Mouse (Mus musculus) limb, embryonic 12.5 days (tissue): Measurements from ENCODE around the gene Olfr536. TPM values are rescaled to one million over a fixed set of nuclear protein-coding genes. Genes with fewer than 3 reads are reported as not detected.
"Not testable (repeated sequence)": the region's sequence is repeated elsewhere in the genome, so short reads cannot be mapped to it uniquely, and the experiment has no call there.

Experiments
- ATAC-seq: fragments of 200-750 bp; cut with Nextera tagmentation; 2 replicates; pipeline ENCODE4 v1.8.0; 2017; ENCODE audit warnings: low read depth, moderate TSS enrichment; ENCODE audit not compliant: insufficient number of reproducible peaks, insufficient read depth, low FRiP score, low TSS enrichment
- H3K27ac ChIP-seq: fragments of 300-500 bp; sonication (generic); 2 replicates; pipeline ENCODE4 v1.5.1; 2016; ENCODE audit warnings: mild to moderate bottlenecking, moderate library complexity
- H3K27me3 ChIP-seq: fragments of 300-500 bp; sonication (generic); 2 replicates; pipeline ENCODE4 v1.6.1; 2016; ENCODE audit warnings: mild to moderate bottlenecking, moderate library complexity
- H3K36me3 ChIP-seq: fragments of 300-500 bp; sonication (generic); 2 replicates; pipeline ENCODE4 v1.6.1; 2016; ENCODE audit warnings: mild to moderate bottlenecking, moderate library complexity
- H3K4me1 ChIP-seq: fragments of 300-500 bp; sonication (generic); replicated peaks from 2 replicates; pipeline ENCODE4 v1.6.1; 2016
- H3K4me2 ChIP-seq: fragments of 300-500 bp; sonication (generic); 2 replicates; pipeline ENCODE4 v1.6.1; 2016; ENCODE audit warnings: mild to moderate bottlenecking, moderate library complexity
- H3K4me3 ChIP-seq: fragments of 300-500 bp; sonication (generic); replicated peaks from 2 replicates; pipeline ENCODE4 v1.5.1; 2016; ENCODE audit warnings: mild to moderate bottlenecking
- H3K9ac ChIP-seq: fragments of 300-500 bp; sonication (generic); replicated peaks from 2 replicates; pipeline ENCODE4 v1.6.1; 2016; ENCODE audit warnings: mild to moderate bottlenecking, moderate library complexity
- H3K9me3 ChIP-seq: fragments of 300-500 bp; sonication (generic); 2 replicates; pipeline ENCODE4 v1.6.1; 2016; ENCODE audit warnings: mild to moderate bottlenecking, moderate library complexity
- WGBS: fragments of 180-500 bp; shearing (Covaris S2); methylation state at CpG from one replicate; pipeline ENCODE4 v1.1.7; 2016; 5-methylcytosine and 5-hydroxymethylcytosine counted together
- polyA plus RNA-seq: library from polyadenylated mRNA; unstranded; fragments of >200 nt; fragmentation: Nextera tagmentation; extraction: Ambion mirVana; gene quantifications from 2 replicates; pipeline ENCODE4 v1.2.1, GENCODE M21; 2016

Gene Olfr536
- polyA plus RNA-seq: not detected in 2 replicates

- not testable (repeated sequence) for H3K4me2 ChIP-seq, H3K27ac ChIP-seq, H3K9me3 ChIP-seq, H3K4me1 ChIP-seq, H3K9ac ChIP-seq, H3K36me3 ChIP-seq, H3K4me3 ChIP-seq, ATAC-seq, H3K27me3 ChIP-seq
- 81% methylated on average over 1 of the region's 2 CpGs for WGBS
These were observed at the start of gene Olfr536 for GRCm38 (mm10) chr7:140507346-140508021. Olfr536 (minus strand) TSS chr7:140507396.

GRCm38 (mm10) chr7:140539746-140540145 lies 32.5 kb upstream of the Olfr536 start:
- Histone ChIP-seq H3K4me1 (no peaks in the 10 kb centered on the region), H3K27me3 (no peaks in the 10 kb centered on the region), H3K9me3 (no peaks in the 10 kb centered on the region), H3K36me3 (no peaks in the 10 kb centered on the region), H3K9ac (no peak overlapping the region), H3K4me2 (no peak overlapping the region), H3K27ac (no peak overlapping the region), H3K4me3 (no peak overlapping the region)
- no peak for ATAC-seq
- WGBS: 81% methylated on average over 2 of the region's 2 CpGs

DNA sequence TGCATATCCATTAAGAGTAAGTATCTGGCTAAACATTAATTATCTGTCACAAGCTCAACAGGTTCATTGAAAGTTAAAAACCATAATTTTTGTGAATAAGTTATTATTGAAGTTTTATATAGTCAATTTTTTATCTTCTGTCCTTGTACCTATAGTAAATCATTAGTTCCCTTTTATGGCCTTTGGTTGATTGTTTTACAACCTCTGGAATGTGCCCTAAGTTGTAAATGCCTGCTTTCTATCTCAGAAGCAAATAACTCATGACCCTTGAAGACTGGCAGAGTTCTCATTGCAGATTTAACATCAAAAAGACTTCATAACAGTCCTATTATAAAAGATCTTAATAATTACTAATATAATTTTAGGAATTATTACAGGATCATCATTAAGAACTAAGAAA lies 12.5 kb downstream of the Olfr536 start:
- no peaks in the 10 kb centered on the region for H3K36me3 ChIP-seq
- H3K4me2 ChIP-seq: no peak overlapping the region
- no peaks in the 10 kb centered on the region for H3K27me3 ChIP-seq
- H3K9me3 ChIP-seq: no peaks in the 10 kb centered on the region
- H3K4me3 ChIP-seq: no peak overlapping the region
- ATAC-seq: no peak
- H3K4me1 ChIP-seq: no peaks in the 10 kb centered on the region
- H3K27ac ChIP-seq: no peak overlapping the region
- no peak overlapping the region for H3K9ac ChIP-seq

DNA sequence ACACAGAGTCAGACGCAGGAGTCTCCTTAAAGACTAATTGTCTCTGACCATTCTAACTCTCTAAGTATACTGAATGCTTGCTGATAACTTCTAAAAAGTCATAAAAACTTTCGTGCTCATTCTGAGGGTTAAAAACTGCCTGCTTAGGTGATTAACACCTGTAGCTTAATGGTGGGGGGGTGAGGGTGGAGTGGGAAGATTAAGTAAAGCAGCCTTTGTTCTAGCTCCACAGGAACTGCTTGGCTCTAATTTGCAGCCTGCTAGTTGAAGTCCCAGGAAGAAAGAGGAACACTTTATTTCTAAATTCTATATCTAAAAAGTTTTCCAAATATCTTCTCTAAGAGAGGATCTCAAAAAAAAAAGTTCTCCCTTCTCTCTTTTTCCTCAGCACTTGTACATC lies 13.0 kb downstream of the Olfr536 start:
- Histone ChIP-seq H3K4me3 (no peak overlapping the region), H3K36me3 (no peaks in the 10 kb centered on the region), H3K4me2 (no peak overlapping the region), H3K4me1 (no peaks in the 10 kb centered on the region), H3K27ac (no peak overlapping the region), H3K9ac (no peak overlapping the region), H3K27me3 (no peaks in the 10 kb centered on the region), H3K9me3 (no peaks in the 10 kb centered on the region)
- no peak for ATAC-seq
- 11% methylated on average over 2 of the region's 2 CpGs for WGBS

GRCm38 (mm10) chr7:140488981-140489380 lies 18.2 kb downstream of the Olfr536 start:
- Histone ChIP-seq H3K27me3 (no peaks in the 10 kb centered on the region), H3K9ac (no peak overlapping the region), H3K4me2 (no peak overlapping the region), H3K9me3 (no peaks in the 10 kb centered on the region), H3K4me1 (no peaks in the 10 kb centered on the region), H3K36me3 (no peaks in the 10 kb centered on the region), H3K27ac (no peak overlapping the region), H3K4me3 (no peak overlapping the region)
- WGBS: 94% methylated on average over 1 of the region's 1 CpGs
- no peak for ATAC-seq

DNA sequence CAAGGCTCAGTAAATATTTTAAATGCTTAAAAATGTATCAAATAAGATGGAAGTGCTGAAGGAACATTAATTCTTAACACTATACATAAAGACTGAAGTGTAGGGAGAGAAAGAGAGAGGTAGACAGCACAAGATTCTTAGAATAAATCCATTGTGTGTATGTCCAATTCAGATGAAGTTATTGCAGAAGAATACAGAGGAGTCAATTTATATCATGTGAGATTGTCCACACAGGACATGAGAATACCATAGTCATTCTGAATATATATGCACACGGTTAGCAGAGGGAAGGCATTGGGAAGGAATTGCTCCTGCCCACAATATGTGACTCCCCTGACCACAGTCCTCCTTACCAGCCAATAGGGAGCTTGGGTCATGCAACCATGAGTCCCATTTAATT lies 23.3 kb downstream of the Olfr536 start, which contains the start of gene Olfr535:
Gene Olfr535 (plus strand): TSS at position 301 of the 400 bp plus-strand sequence.
- ATAC-seq: no peak
- no peaks in the 10 kb centered on the region for H3K4me1 ChIP-seq
- no peak within 1 kb of the TSS for H3K27ac ChIP-seq
- H3K9me3 ChIP-seq: no peaks in the 10 kb centered on the region
- H3K4me3 ChIP-seq: no peak within 1 kb of the TSS
- WGBS: 95% methylated on average over 1 of the region's 1 CpGs
- no peak within 1 kb of the TSS for H3K4me2 ChIP-seq
- no peaks in the 10 kb centered on the region for H3K36me3 ChIP-seq
- H3K9ac ChIP-seq: no peak within 1 kb of the TSS
- no peaks in the 10 kb centered on the region for H3K27me3 ChIP-seq

GRCm38 (mm10) chr7:140478733-140479132 lies 28.5 kb downstream of the Olfr536 start:
- Histone ChIP-seq H3K4me3 (no peak overlapping the region), H3K4me1 (no peaks in the 10 kb centered on the region), H3K9me3 (0 out of 2 replicates have a peak, but pooled peaks cover 7% of the 10 kb centered on the region), H3K9ac (no peak overlapping the region), H3K4me2 (no peak overlapping the region), H3K36me3 (no peaks in the 10 kb centered on the region), H3K27ac (no peak overlapping the region), H3K27me3 (no peaks in the 10 kb centered on the region)
- 85% methylated on average over 1 of the region's 1 CpGs for WGBS
- no peak for ATAC-seq

- no peak overlapping the region for H3K9ac ChIP-seq
- 0 out of 2 replicates have a peak, but pooled peaks cover 7% of the 10 kb centered on the region for H3K9me3 ChIP-seq
- no peak for ATAC-seq
- no peak overlapping the region for H3K4me3 ChIP-seq
- 81% methylated on average over 1 of the region's 1 CpGs for WGBS
- no peaks in the 10 kb centered on the region for H3K4me1 ChIP-seq
- H3K36me3 ChIP-seq: no peaks in the 10 kb centered on the region
- no peak overlapping the region for H3K4me2 ChIP-seq
- no peak overlapping the region for H3K27ac ChIP-seq
- no peaks in the 10 kb centered on the region for H3K27me3 ChIP-seq
These were observed 29.3 kb downstream of the Olfr536 start for GRCm38 (mm10) chr7:140477886-140478285.

DNA sequence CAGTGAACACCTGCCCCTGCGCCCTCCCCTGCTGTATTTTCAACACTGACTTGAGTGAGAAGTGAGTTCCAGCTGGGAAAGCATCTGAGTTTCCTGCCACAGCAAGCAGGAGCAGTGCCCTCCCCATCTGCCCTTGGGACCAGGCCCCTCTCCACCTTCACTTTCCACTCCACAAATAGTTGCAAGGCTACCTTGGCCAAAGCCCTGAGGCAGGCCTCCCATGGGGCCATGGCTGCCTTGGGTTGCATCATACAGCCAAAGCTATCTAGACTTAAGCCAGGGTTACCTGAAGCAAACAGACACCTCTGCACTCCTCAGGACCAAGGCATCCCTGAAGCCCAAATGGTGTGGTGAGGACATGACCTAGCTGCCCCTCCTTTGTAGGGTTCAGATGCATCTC lies 44.1 kb downstream of the Olfr536 start, which contains the start of gene Olfr533:
Gene Olfr533 (plus strand): TSS at position 301 of the 400 bp plus-strand sequence.
- H3K4me1 ChIP-seq, H3K27ac ChIP-seq, H3K9me3 ChIP-seq, H3K27me3 ChIP-seq, ATAC-seq, H3K36me3 ChIP-seq, H3K4me3 ChIP-seq, H3K4me2 ChIP-seq, H3K9ac ChIP-seq: not testable (repeated sequence)
- 83% methylated on average over 1 of the region's 1 CpGs for WGBS

Other genes with a start within 250 kb of the Olfr536 start
- gene Olfr525, start 186.5 kb downstream of the Olfr536 start, polyA plus RNA-seq: not detected in 2 replicates
- gene Olfr527, start 173.4 kb downstream of the Olfr536 start, polyA plus RNA-seq: not detected in 2 replicates
- gene Olfr60, start 145.7 kb downstream of the Olfr536 start, polyA plus RNA-seq: not detected in 2 replicates
- not detected in 2 replicates for gene Olfr530, start 131.1 kb downstream of the Olfr536 start, polyA plus RNA-seq
- gene Olfr531, start 104.5 kb downstream of the Olfr536 start, polyA plus RNA-seq: not detected in 2 replicates
- gene Olfr532, start 85.8 kb downstream of the Olfr536 start, polyA plus RNA-seq: not detected in 2 replicates
- gene Olfr533, start 44.0 kb downstream of the Olfr536 start, polyA plus RNA-seq: not detected in 2 replicates
- not detected in 2 replicates for gene Olfr535, start 23.2 kb downstream of the Olfr536 start, polyA plus RNA-seq
- gene Olfr538, start 60.5 kb upstream of the Olfr536 start, polyA plus RNA-seq: not detected in 2 replicates
- not detected in 2 replicates for gene Olfr46, start 93.9 kb upstream of the Olfr536 start, polyA plus RNA-seq
- gene Olfr61, start 121.6 kb upstream of the Olfr536 start, polyA plus RNA-seq: not detected in 2 replicates
- not detected in 2 replicates for gene Olfr53, start 139.1 kb upstream of the Olfr536 start, polyA plus RNA-seq
- not detected in 2 replicates for gene Olfr539, start 152.5 kb upstream of the Olfr536 start, polyA plus RNA-seq
- not detected in 2 replicates for gene Olfr45, start 174.6 kb upstream of the Olfr536 start, polyA plus RNA-seq
- not detected in 2 replicates for gene Olfr541, start 189.9 kb upstream of the Olfr536 start, polyA plus RNA-seq